Mouse (Mus musculus) intestine, embryonic 15.5 days (tissue): ENCODE results near the gene Myf5. TPM values are rescaled to one million over a fixed set of nuclear protein-coding genes. Genes with fewer than 3 reads are reported as not detected.
A peak's percentile ranks its signal among the peaks of the same experiment; 100 is the strongest.

Experiments
- ATAC-seq: fragments of 200-750 bp; cut with Nextera tagmentation; 2 replicates; pipeline ENCODE4 v1.8.0; 2017; ENCODE audit warnings: moderate TSS enrichment, moderate library complexity
- H3K27ac ChIP-seq: fragments of 300-500 bp; sonication (generic); 2 replicates; pipeline ENCODE4 v1.5.1; 2015; ENCODE audit warnings: mild to moderate bottlenecking, inconsistent platforms
- H3K27me3 ChIP-seq: fragments of 300-500 bp; sonication (generic); replicated peaks from 2 replicates; pipeline ENCODE4 v1.6.1; 2015; ENCODE audit warnings: inconsistent platforms
- H3K36me3 ChIP-seq: fragments of 300-500 bp; sonication (generic); 2 replicates; pipeline ENCODE4 v1.6.1; 2015; ENCODE audit warnings: inconsistent platforms
- H3K4me1 ChIP-seq: fragments of 300-500 bp; sonication (generic); replicated peaks from 2 replicates; pipeline ENCODE4 v1.6.1; 2015; ENCODE audit warnings: inconsistent platforms
- H3K4me2 ChIP-seq: fragments of 300-500 bp; sonication (generic); replicated peaks from 2 replicates; pipeline ENCODE4 v1.6.1; 2015; ENCODE audit warnings: mild to moderate bottlenecking, inconsistent platforms
- H3K4me3 ChIP-seq: fragments of 300-500 bp; sonication (generic); replicated peaks from 2 replicates; pipeline ENCODE4 v1.5.1; 2015; ENCODE audit warnings: inconsistent platforms
- H3K9ac ChIP-seq: fragments of 300-500 bp; sonication (generic); 2 replicates; pipeline ENCODE4 v1.6.1; 2015; ENCODE audit warnings: inconsistent platforms
- H3K9me3 ChIP-seq: fragments of 300-500 bp; sonication (generic); 2 replicates; pipeline ENCODE4 v1.6.1; 2016; ENCODE audit warnings: inconsistent platforms
- WGBS: fragments of 180-500 bp; shearing (Covaris S2); methylation state at CpG from one replicate; pipeline ENCODE4 v1.1.7; 2015; 5-methylcytosine and 5-hydroxymethylcytosine counted together
- polyA plus RNA-seq: library from polyadenylated mRNA; unstranded; fragments of >200 nt; fragmentation: Nextera tagmentation; extraction: Ambion mirVana; gene quantifications from 2 replicates; pipeline ENCODE4 v1.2.1, GENCODE M21; 2015

Myf5 gene
- polyA plus RNA-seq, 1 experiment from 2014 or later: 0.13 TPM

DNA sequence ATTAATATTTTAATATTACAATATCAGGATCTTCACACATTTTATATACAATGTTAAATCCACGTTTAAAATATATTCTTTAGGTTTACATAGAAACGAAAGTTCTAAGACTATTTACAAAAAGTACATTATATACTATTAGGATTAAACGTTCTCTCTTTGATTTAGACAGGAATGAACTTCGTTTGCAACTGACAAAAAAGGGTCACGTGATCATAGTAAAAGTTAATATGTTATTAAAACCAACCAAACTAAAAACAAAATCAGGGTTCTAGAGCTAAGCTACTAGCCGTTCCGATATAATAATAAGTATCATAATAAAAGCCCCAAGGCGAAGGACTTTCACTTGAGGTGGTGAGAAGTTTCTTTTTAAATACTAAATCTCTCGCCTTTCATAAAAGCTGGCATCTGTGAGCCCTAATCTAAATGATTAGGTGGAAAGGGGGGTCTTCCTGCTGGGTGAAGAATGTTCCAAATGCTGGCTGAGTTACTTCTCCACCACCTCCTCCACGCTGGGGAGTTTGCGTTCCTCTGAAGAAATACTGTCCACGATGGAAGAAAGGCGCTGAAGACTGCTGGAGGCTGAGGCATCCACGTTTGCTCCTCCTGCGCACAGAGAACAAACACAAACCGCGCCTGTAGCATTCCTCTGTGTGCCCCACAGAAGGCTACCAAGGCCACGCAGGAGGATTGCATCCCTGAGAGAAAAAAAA is 7.1 kb upstream of the Myf5 start:
- peak; percentile 65; the same call in 1 of the 2 replicates for ATAC-seq

GRCm38 (mm10) chr10:107488654-107489315 is 2.9 kb upstream of the Myf5 start:
- no peak overlapping the region for H3K27ac ChIP-seq
- ATAC-seq: no peak
- no peaks in the 10 kb centered on the region for H3K4me1 ChIP-seq
- no peak overlapping the region for H3K9ac ChIP-seq
- no peak overlapping the region for H3K4me3 ChIP-seq
- 41% methylated on average over 12 of the region's 12 CpGs for WGBS
- no peak overlapping the region for H3K4me2 ChIP-seq
- no peaks in the 10 kb centered on the region for H3K27me3 ChIP-seq
- H3K36me3 ChIP-seq: no peaks in the 10 kb centered on the region
- H3K9me3 ChIP-seq: no peaks in the 10 kb centered on the region

More for the DNA sequence above, 7.1 kb upstream of the Myf5 start:
- 32% methylated on average over 18 of the region's 18 CpGs for WGBS
- Histone ChIP-seq H3K36me3 (no peaks in the 10 kb centered on the region), H3K9me3 (no peaks in the 10 kb centered on the region), H3K9ac (no peak overlapping the region), H3K27ac (no peak overlapping the region), H3K4me3 (peak overlapping the region; percentile 15; the same call in 1 of the 2 replicates), H3K4me2 (peak overlapping the region; percentile 58), H3K27me3 (no peaks in the 10 kb centered on the region), H3K4me1 (no peaks in the 10 kb centered on the region)

DNA sequence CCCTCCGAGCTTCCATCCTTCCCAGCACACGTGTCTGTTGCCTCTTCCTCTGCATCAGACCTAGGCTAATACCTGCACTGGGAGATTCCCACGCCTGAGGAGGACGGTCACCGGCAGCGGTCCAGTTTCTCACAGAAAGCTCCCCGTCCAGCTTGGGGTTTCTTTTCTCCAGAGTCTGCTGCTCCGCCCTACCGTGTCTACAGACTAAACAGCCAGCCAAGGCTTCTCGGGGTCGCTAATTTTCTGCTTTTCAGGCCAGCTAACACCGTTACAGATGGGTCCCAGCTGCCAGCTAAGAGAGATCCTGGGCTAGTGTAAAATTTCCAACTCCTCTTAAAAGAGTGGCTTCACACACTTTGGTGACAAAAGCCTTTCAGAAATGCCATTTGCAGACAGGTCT is 836 bp upstream of the Myf5 start:
- ATAC-seq: no peak
- Histone ChIP-seq H3K4me1 (no peaks in the 10 kb centered on the region), H3K9ac (no peak overlapping the region), H3K4me2 (no peak overlapping the region), H3K4me3 (no peak overlapping the region), H3K27me3 (no peaks in the 10 kb centered on the region), H3K36me3 (no peaks in the 10 kb centered on the region), H3K9me3 (no peaks in the 10 kb centered on the region), H3K27ac (no peak overlapping the region)
- 47% methylated on average over 12 of the region's 12 CpGs for WGBS

DNA sequence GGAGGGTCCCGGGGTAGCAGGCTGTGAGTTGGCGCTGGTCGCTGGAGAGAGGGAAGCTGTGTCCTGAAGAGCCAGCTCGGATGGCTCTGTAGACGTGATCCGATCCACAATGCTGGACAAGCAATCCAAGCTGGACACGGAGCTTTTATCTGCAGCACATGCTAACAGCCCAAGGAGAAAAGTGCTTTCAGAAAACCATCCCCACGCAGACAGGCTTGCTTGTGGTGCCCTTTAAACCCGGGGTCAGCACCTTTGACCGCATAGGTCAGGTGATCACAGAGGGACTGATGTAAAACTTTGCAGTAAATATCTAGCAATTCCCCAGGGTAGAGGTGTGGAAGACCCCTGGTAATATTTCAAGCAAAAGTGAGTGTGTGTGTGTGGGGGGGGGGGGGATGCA is 1.9 kb downstream of the Myf5 start:
- H3K27me3 ChIP-seq: no peaks in the 10 kb centered on the region
- no peaks in the 10 kb centered on the region for H3K4me1 ChIP-seq
- ATAC-seq: no peak
- WGBS: 60% methylated on average over 10 of the region's 10 CpGs
- no peak overlapping the region for H3K4me3 ChIP-seq
- H3K9me3 ChIP-seq: no peaks in the 10 kb centered on the region
- 0 out of 2 replicates have a peak overlapping the region, but pooled peaks have one; percentile 1 for H3K4me2 ChIP-seq
- H3K9ac ChIP-seq: no peak overlapping the region
- H3K27ac ChIP-seq: no peak overlapping the region
- no peaks in the 10 kb centered on the region for H3K36me3 ChIP-seq

DNA sequence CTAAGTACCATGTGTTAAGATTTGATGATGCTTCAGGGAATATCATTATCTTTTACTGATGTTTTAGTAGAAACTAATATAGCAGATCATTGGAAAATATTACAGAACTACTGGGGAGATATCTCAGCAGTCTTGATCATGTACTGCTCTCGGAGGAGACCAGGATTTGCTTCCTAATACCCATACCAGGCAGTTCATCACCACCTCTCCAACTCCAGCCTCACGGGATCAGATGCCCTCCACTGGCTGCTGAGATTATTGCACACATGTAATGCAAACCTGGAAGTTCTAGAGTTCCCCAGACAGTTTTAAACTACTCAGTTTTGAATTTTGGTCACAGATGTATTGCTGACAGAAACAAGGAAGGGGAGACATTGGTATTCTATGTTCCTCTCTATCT is 12.4 kb downstream of the Myf5 start:
- Histone ChIP-seq H3K27me3 (no peaks in the 10 kb centered on the region), H3K27ac (no peak overlapping the region), H3K9ac (no peak overlapping the region), H3K4me3 (no peak overlapping the region), H3K36me3 (no peaks in the 10 kb centered on the region), H3K9me3 (no peaks in the 10 kb centered on the region), H3K4me2 (no peak overlapping the region), H3K4me1 (no peaks in the 10 kb centered on the region)
- no peak for ATAC-seq
- 52% methylated on average over 2 of the region's 2 CpGs for WGBS

GRCm38 (mm10) chr10:107471712-107472111 is 14.2 kb downstream of the Myf5 start:
- no peak for ATAC-seq
- WGBS: 78% methylated on average over 5 of the region's 5 CpGs

GRCm38 (mm10) chr10:107467819-107468218 is 18.1 kb downstream of the Myf5 start:
- ATAC-seq: no peak
- H3K9me3 ChIP-seq: no peaks in the 10 kb centered on the region
- WGBS: 67% methylated on average over 7 of the region's 7 CpGs

More at GRCm38 (mm10) chr10:107471712-107472111, 14.2 kb downstream of the Myf5 start:
- Histone ChIP-seq H3K36me3 (no peaks in the 10 kb centered on the region), H3K4me2 (no peak overlapping the region), H3K4me3 (no peak overlapping the region), H3K27me3 (no peaks in the 10 kb centered on the region), H3K27ac (no peak overlapping the region), H3K9me3 (no peaks in the 10 kb centered on the region), H3K4me1 (no peaks in the 10 kb centered on the region), H3K9ac (no peak overlapping the region)

DNA sequence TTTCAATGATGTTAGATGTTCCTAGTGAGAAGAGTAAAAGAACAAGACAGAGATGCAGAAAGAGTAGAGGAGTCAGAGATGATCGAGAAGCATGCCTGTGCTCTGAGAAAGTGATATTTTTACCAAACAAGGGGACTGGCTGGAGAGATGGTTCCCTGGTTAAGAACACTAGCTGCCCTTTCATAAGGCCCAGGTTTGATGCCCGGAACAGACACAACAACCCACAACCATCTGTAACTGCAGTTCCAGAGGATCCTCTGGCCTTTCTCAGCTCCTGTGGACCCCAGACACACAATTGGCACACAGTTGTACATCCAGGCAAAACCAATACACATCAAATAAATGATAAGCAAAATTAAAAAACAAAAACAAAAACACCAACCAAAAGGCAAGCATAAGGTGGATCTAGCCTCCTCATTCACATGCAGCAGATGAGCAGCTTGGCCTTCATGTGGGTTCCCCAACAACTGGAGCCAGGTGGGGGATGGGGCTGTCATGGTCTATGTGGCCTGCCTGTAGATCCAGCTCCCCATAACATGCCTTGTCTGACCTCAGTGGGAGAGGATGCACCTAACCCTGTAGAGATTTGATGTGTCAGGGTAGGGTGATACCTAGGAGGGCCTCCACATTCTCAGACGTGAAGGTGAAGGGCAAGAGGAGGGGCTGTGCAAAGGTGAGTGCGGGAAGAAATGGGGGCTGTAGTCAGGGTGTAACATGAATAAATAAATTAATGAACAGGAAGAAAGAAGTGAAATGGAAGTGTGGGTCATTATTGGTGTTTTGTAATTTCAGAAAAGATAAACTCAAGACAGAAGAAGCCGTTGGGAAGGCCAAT is 36.2 kb downstream of the Myf5 start:
- Histone ChIP-seq H3K4me3 (no peak overlapping the region), H3K36me3 (no peaks in the 10 kb centered on the region), H3K4me2 (no peak overlapping the region), H3K9ac (no peak overlapping the region), H3K9me3 (no peaks in the 10 kb centered on the region), H3K27me3 (no peaks in the 10 kb centered on the region), H3K27ac (no peak overlapping the region), H3K4me1 (no peaks in the 10 kb centered on the region)
- no peak for ATAC-seq
- 83% methylated on average over 5 of the region's 5 CpGs for WGBS

More at GRCm38 (mm10) chr10:107467819-107468218, 18.1 kb downstream of the Myf5 start:
- no peak overlapping the region for H3K27ac ChIP-seq
- no peaks in the 10 kb centered on the region for H3K27me3 ChIP-seq
- H3K36me3 ChIP-seq: no peaks in the 10 kb centered on the region
- H3K9ac ChIP-seq: no peak overlapping the region
- no peak overlapping the region for H3K4me3 ChIP-seq
- no peak overlapping the region for H3K4me2 ChIP-seq
- no peaks in the 10 kb centered on the region for H3K4me1 ChIP-seq

GRCm38 (mm10) chr10:107442781-107443180 is 43.2 kb downstream of the Myf5 start:
- Histone ChIP-seq H3K4me2 (no peak overlapping the region), H3K9ac (no peak overlapping the region), H3K36me3 (no peaks in the 10 kb centered on the region), H3K4me3 (no peak overlapping the region), H3K9me3 (no peaks in the 10 kb centered on the region), H3K27me3 (no peaks in the 10 kb centered on the region), H3K27ac (no peak overlapping the region), H3K4me1 (no peaks in the 10 kb centered on the region)
- ATAC-seq: no peak
- WGBS: 9% methylated on average over 4 of the region's 4 CpGs

GRCm38 (mm10) chr10:107436967-107437366 is 49.0 kb downstream of the Myf5 start:
- Histone ChIP-seq H3K4me3 (no peak overlapping the region), H3K9me3 (no peaks in the 10 kb centered on the region), H3K4me2 (no peak overlapping the region), H3K27ac (no peak overlapping the region), H3K36me3 (no peaks in the 10 kb centered on the region), H3K9ac (no peak overlapping the region), H3K27me3 (no peaks in the 10 kb centered on the region), H3K4me1 (no peaks in the 10 kb centered on the region)
- 64% methylated on average over 5 of the region's 5 CpGs for WGBS
- no peak for ATAC-seq
